Mouse (Mus musculus) forebrain, postnatal 0 days (tissue): Measurements from ENCODE around the gene 2410015M20Rik. TPM values are rescaled to one million over a fixed set of nuclear protein-coding genes. Genes with fewer than 3 reads are reported as not detected.

Source experiments
- ATAC-seq: fragments of 200-750 bp; cut with Nextera tagmentation; 2 replicates; pipeline ENCODE4 v1.8.0; 2017; ENCODE audit warnings: mild to moderate bottlenecking, moderate library complexity
- DNase-seq: peaks from one replicate; pipeline ENCODE4 v3.0.0-alpha.2; 2015
- H3K27ac ChIP-seq: fragments of 300-500 bp; sonication (generic); 2 replicates; pipeline ENCODE4 v1.5.1; 2014; ENCODE audit warnings: low read depth, mild to moderate bottlenecking, antibody characterized with exemption, low read length, moderate library complexity, mixed read lengths
- H3K27me3 ChIP-seq: fragments of 300-500 bp; sonication (generic); 2 replicates; pipeline ENCODE4 v1.6.1; 2014; ENCODE audit warnings: mild to moderate bottlenecking, low read length, mixed read lengths; ENCODE audit not compliant: insufficient read depth
- H3K36me3 ChIP-seq: fragments of 300-500 bp; sonication (generic); 2 replicates; pipeline ENCODE4 v1.6.1; 2014; ENCODE audit warnings: mild to moderate bottlenecking, moderate library complexity; ENCODE audit not compliant: insufficient read depth
- H3K4me1 ChIP-seq: fragments of 300-500 bp; sonication (generic); 2 replicates; pipeline ENCODE4 v1.6.1; 2014; ENCODE audit warnings: antibody characterized with exemption; ENCODE audit not compliant: insufficient read depth
- H3K4me2 ChIP-seq: fragments of 300-500 bp; sonication (generic); 2 replicates; pipeline ENCODE4 v1.6.1; 2014; ENCODE audit warnings: low read depth, mild to moderate bottlenecking, moderate library complexity
- H3K4me3 ChIP-seq: fragments of 300-500 bp; sonication (generic); 2 replicates; pipeline ENCODE4 v1.5.1; 2014; ENCODE audit warnings: low read depth, low read length, mixed read lengths
- H3K9ac ChIP-seq: fragments of 300-500 bp; sonication (generic); 2 replicates; pipeline ENCODE4 v1.6.1; 2014; ENCODE audit warnings: mild to moderate bottlenecking
- H3K9me3 ChIP-seq: fragments of 300-500 bp; sonication (generic); 2 replicates; pipeline ENCODE4 v1.6.1; 2016; ENCODE audit warnings: low read length
- CTCF ChIP-seq: sonication (generic); IDR thresholded peaks from 2 replicates; pipeline ENCODE4 v1.5.1; 2016; ENCODE audit warnings: antibody characterized with exemption, control low read depth, low read depth
- WGBS: fragments of 180-500 bp; shearing (Covaris S2); extraction: QIAGEN DNeasy Blood & Tissue Kit; methylation state at CpG from one replicate; pipeline ENCODE4 v1.1.7; 2014; 5-methylcytosine and 5-hydroxymethylcytosine counted together
- polyA plus RNA-seq: library from polyadenylated mRNA; unstranded; fragments of >200 nt; fragmentation: Nextera tagmentation; extraction: Ambion mirVana; gene quantifications from 2 replicates; pipeline ENCODE4 v1.2.1, GENCODE M21; 2015
- total RNA-seq: library from RNA; depleted of rRNA; stranded (reverse); fragments of >200 nt; gene quantifications from 2 replicates; pipeline ENCODE4 v1.2.3, GENCODE M21; 2014; rRNA removed

The 2410015M20Rik gene
- total and polyA plus RNA-seq, 2 experiments from 2014 or later, result 66.0 to 208 TPM

- peaks cover 84% of the 10 kb centered on the region for H3K36me3 ChIP-seq
- H3K4me3 ChIP-seq, result no peak overlapping the region
- H3K27me3 ChIP-seq, result no peaks in the 10 kb centered on the region
- DNase-seq (no peak), ATAC-seq (no peak)
- H3K27ac ChIP-seq, result no peak overlapping the region
- H3K4me1 ChIP-seq, result no peaks in the 10 kb centered on the region
- no peaks in the 10 kb centered on the region for H3K9me3 ChIP-seq
- no peak overlapping the region for H3K9ac ChIP-seq
- 90% methylated on average over 4 of the region's 4 CpGs for WGBS
- no peak for TF ChIP-seq CTCF
- H3K4me2 ChIP-seq, result no peak overlapping the region
These were observed 42.2 kb downstream of the 2410015M20Rik start for GRCm38 (mm10) chr17:56567370-56567769.

- H3K4me2 ChIP-seq, result no peak overlapping the region
- H3K36me3 ChIP-seq, result peaks cover 89% of the 10 kb centered on the region
- 96% methylated on average over 5 of the region's 5 CpGs for WGBS
- ATAC-seq, result no peak
- no peak for TF ChIP-seq CTCF
- no peak overlapping the region for H3K9ac ChIP-seq
- DNase-seq, result no peak
- H3K27ac ChIP-seq, result no peak overlapping the region
- no peaks in the 10 kb centered on the region for H3K4me1 ChIP-seq
- H3K27me3 ChIP-seq, result no peaks in the 10 kb centered on the region
- no peak overlapping the region for H3K4me3 ChIP-seq
- H3K9me3 ChIP-seq, result no peaks in the 10 kb centered on the region
These were observed 42.7 kb downstream of the 2410015M20Rik start for GRCm38 (mm10) chr17:56566918-56567317.

- WGBS, result 88% methylated on average over 29 of the region's 29 CpGs
- ATAC-seq (0 out of 2 replicates have a peak, but pooled peaks have one; percentile 2), DNase-seq (no peak)
- Histone ChIP-seq H3K27me3 (no peaks in the 10 kb centered on the region), H3K36me3 (peaks cover 93% of the 10 kb centered on the region), H3K9ac (no peak overlapping the region), H3K27ac (no peak overlapping the region), H3K4me1 (no peaks in the 10 kb centered on the region), H3K4me2 (no peak overlapping the region), H3K9me3 (no peaks in the 10 kb centered on the region), H3K4me3 (no peak overlapping the region)
- no peak for TF ChIP-seq CTCF
These were observed 43.3 kb downstream of the 2410015M20Rik start for GRCm38 (mm10) chr17:56566293-56566692.

GRCm38 (mm10) chr17:56561866-56562265 lies 47.7 kb downstream of the 2410015M20Rik start:
- no peak overlapping the region for H3K9ac ChIP-seq
- H3K27ac ChIP-seq, result no peak overlapping the region
- peaks cover 60% of the 10 kb centered on the region for H3K36me3 ChIP-seq
- no peak for ATAC-seq
- no peaks in the 10 kb centered on the region for H3K9me3 ChIP-seq
- 98% methylated on average over 2 of the region's 2 CpGs for WGBS
- no peak overlapping the region for H3K4me3 ChIP-seq
- H3K27me3 ChIP-seq, result no peaks in the 10 kb centered on the region
- no peak overlapping the region for H3K4me2 ChIP-seq
- no peak for DNase-seq
- no peaks in the 10 kb centered on the region for H3K4me1 ChIP-seq
- no peak for TF ChIP-seq CTCF

- DNase-seq (no peak), ATAC-seq (no peak)
- no peak for TF ChIP-seq CTCF
- Histone ChIP-seq H3K36me3 (peaks cover 42% of the 10 kb centered on the region), H3K9me3 (no peaks in the 10 kb centered on the region), H3K27ac (no peak overlapping the region), H3K4me2 (no peak overlapping the region), H3K27me3 (no peaks in the 10 kb centered on the region), H3K4me1 (no peaks in the 10 kb centered on the region), H3K9ac (no peak overlapping the region), H3K4me3 (no peak overlapping the region)
- 75% methylated on average over 1 of the region's 1 CpGs for WGBS
These were observed 49.4 kb downstream of the 2410015M20Rik start for GRCm38 (mm10) chr17:56560131-56560530.

- no peak for TF ChIP-seq CTCF
- no peak overlapping the region for H3K9ac ChIP-seq
- 72% methylated on average over 3 of the region's 3 CpGs for WGBS
- DNase-seq (no peak), ATAC-seq (no peak)
- peaks cover 35% of the 10 kb centered on the region for H3K36me3 ChIP-seq
- no peaks in the 10 kb centered on the region for H3K9me3 ChIP-seq
- no peak overlapping the region for H3K27ac ChIP-seq
- no peaks in the 10 kb centered on the region for H3K27me3 ChIP-seq
- H3K4me1 ChIP-seq, result no peaks in the 10 kb centered on the region
- H3K4me2 ChIP-seq, result no peak overlapping the region
- no peak overlapping the region for H3K4me3 ChIP-seq
These were observed 50.2 kb downstream of the 2410015M20Rik start for GRCm38 (mm10) chr17:56559386-56559785.

- DNase-seq (peak; percentile 82), ATAC-seq (peak; percentile 82)
- no peaks in the 10 kb centered on the region for H3K9me3 ChIP-seq
- peaks cover 25% of the 10 kb centered on the region for H3K36me3 ChIP-seq
- no peaks in the 10 kb centered on the region for H3K4me1 ChIP-seq
- H3K4me2 ChIP-seq, result no peak overlapping the region
- no peak overlapping the region for H3K9ac ChIP-seq
- H3K27me3 ChIP-seq, result no peaks in the 10 kb centered on the region
- TF ChIP-seq CTCF, result peak; percentile 92
- no peak overlapping the region for H3K4me3 ChIP-seq
- no peak overlapping the region for H3K27ac ChIP-seq
- 20% methylated on average over 3 of the region's 3 CpGs for WGBS
These were observed 51.1 kb downstream of the 2410015M20Rik start for GRCm38 (mm10) chr17:56558448-56558847.

Other genes with a start within 250 kb of the 2410015M20Rik start
- gene Ptprs, start 133.3 kb downstream of the 2410015M20Rik start, total RNA-seq, result 568 and 711 TPM in 2 replicates
- 196 and 250 TPM in 2 replicates for gene Ptprs, start 133.3 kb downstream of the 2410015M20Rik start, polyA plus RNA-seq
- not detected in 2 replicates for gene Znrf4, start 97.3 kb downstream of the 2410015M20Rik start, total RNA-seq
- gene Znrf4, start 97.3 kb downstream of the 2410015M20Rik start, polyA plus RNA-seq, result 0.13 and 0.16 TPM in 2 replicates
- gene Gm20219, start 55.4 kb downstream of the 2410015M20Rik start, total RNA-seq, result 0.33 TPM in 1 of 2 replicates, not detected in the other
- 0.29 and 0.40 TPM in 2 replicates for gene Gm20219, start 55.4 kb downstream of the 2410015M20Rik start, polyA plus RNA-seq
- gene Safb2, start 25.2 kb downstream of the 2410015M20Rik start, total RNA-seq, result 27.2 and 35.1 TPM in 2 replicates
- gene Safb2, start 25.2 kb downstream of the 2410015M20Rik start, polyA plus RNA-seq, result 25.0 and 36.7 TPM in 2 replicates
- 56.0 and 71.7 TPM in 2 replicates for gene Safb, start 24.9 kb downstream of the 2410015M20Rik start, total RNA-seq
- gene Safb, start 24.9 kb downstream of the 2410015M20Rik start, polyA plus RNA-seq, result 61.8 and 82.8 TPM in 2 replicates
- 807 and 1,399 TPM in 2 replicates for gene Rpl36, start 3.6 kb upstream of the 2410015M20Rik start, total RNA-seq
- gene Rpl36, start 3.6 kb upstream of the 2410015M20Rik start, polyA plus RNA-seq, result 1,145 and 1,575 TPM in 2 replicates
- 64.9 and 76.3 TPM in 2 replicates for gene Lonp1, start 17.1 kb upstream of the 2410015M20Rik start, total RNA-seq
- 34.2 and 38.2 TPM in 2 replicates for gene Lonp1, start 17.1 kb upstream of the 2410015M20Rik start, polyA plus RNA-seq
- 0.81 and 1.5 TPM in 2 replicates for gene Catsperd, start 18.4 kb upstream of the 2410015M20Rik start, total RNA-seq
- gene Catsperd, start 18.4 kb upstream of the 2410015M20Rik start, polyA plus RNA-seq, result 0.94 and 1.2 TPM in 2 replicates
- gene Ranbp3, start 63.5 kb upstream of the 2410015M20Rik start, total RNA-seq, result 104 and 115 TPM in 2 replicates
- gene Ranbp3, start 63.5 kb upstream of the 2410015M20Rik start, polyA plus RNA-seq, result 98.2 and 100 TPM in 2 replicates
- gene Ndufa11, start 108.0 kb upstream of the 2410015M20Rik start, total RNA-seq, result 191 TPM in 2 replicates
- 576 and 730 TPM in 2 replicates for gene Ndufa11, start 108.0 kb upstream of the 2410015M20Rik start, polyA plus RNA-seq
- gene Vmac, start 108.3 kb upstream of the 2410015M20Rik start, total RNA-seq, result 23.2 and 33.7 TPM in 2 replicates
- 24.3 and 26.9 TPM in 2 replicates for gene Vmac, start 108.3 kb upstream of the 2410015M20Rik start, polyA plus RNA-seq
- 1.9 and 5.4 TPM in 2 replicates for gene Nrtn, start 147.8 kb upstream of the 2410015M20Rik start, total RNA-seq
- 2.7 and 2.8 TPM in 2 replicates for gene Nrtn, start 147.8 kb upstream of the 2410015M20Rik start, polyA plus RNA-seq
- 75.1 and 75.3 TPM in 2 replicates for gene Dus3l, start 155.0 kb upstream of the 2410015M20Rik start, total RNA-seq
- 70.4 and 79.9 TPM in 2 replicates for gene Dus3l, start 155.0 kb upstream of the 2410015M20Rik start, polyA plus RNA-seq
- gene Prr22, start 160.5 kb upstream of the 2410015M20Rik start, total RNA-seq, result 0.69 and 0.71 TPM in 2 replicates
- 0.14 and 0.25 TPM in 2 replicates for gene Prr22, start 160.5 kb upstream of the 2410015M20Rik start, polyA plus RNA-seq
- 2.4 and 3.6 TPM in 2 replicates for gene Rfx2, start 221.2 kb upstream of the 2410015M20Rik start, total RNA-seq
- 2.2 and 3.4 TPM in 2 replicates for gene Rfx2, start 221.2 kb upstream of the 2410015M20Rik start, polyA plus RNA-seq